Mouse (Mus musculus) lung, embryonic 14.5 days (tissue): Measurements from ENCODE around the gene Tnks1bp1. TPM values are rescaled to one million over a fixed set of nuclear protein-coding genes. Genes with fewer than 3 reads are reported as not detected.

Source experiments
- ATAC-seq: fragments of 200-750 bp; cut with Nextera tagmentation; 2 replicates; pipeline ENCODE4 v1.8.0; 2017; ENCODE audit warnings: mild to moderate bottlenecking, moderate TSS enrichment, moderate library complexity; ENCODE audit not compliant: insufficient read depth
- DNase-seq: peaks from one replicate; pipeline ENCODE4 v3.0.0-alpha.2; 2015
- H3K27ac ChIP-seq: fragments of 300-500 bp; sonication (generic); 2 replicates; pipeline ENCODE4 v1.5.1; 2014; ENCODE audit warnings: low read depth, mild to moderate bottlenecking, moderate library complexity
- H3K27me3 ChIP-seq: fragments of 300-500 bp; sonication (generic); 2 replicates; pipeline ENCODE4 v1.6.1; 2014; ENCODE audit warnings: low read length, control low read depth; ENCODE audit not compliant: insufficient read depth
- H3K36me3 ChIP-seq: fragments of 300-500 bp; sonication (generic); 2 replicates; pipeline ENCODE4 v1.6.1; 2014; ENCODE audit warnings: control low read depth; ENCODE audit not compliant: insufficient read depth
- H3K4me1 ChIP-seq: fragments of 300-500 bp; sonication (generic); 2 replicates; pipeline ENCODE4 v1.6.1; 2014; ENCODE audit warnings: antibody characterized with exemption, control low read depth; ENCODE audit not compliant: insufficient read depth
- H3K4me2 ChIP-seq: fragments of 300-500 bp; sonication (generic); 2 replicates; pipeline ENCODE4 v1.6.1; 2014; ENCODE audit warnings: mild to moderate bottlenecking
- H3K4me3 ChIP-seq: fragments of 300-500 bp; sonication (generic); 2 replicates; pipeline ENCODE4 v1.5.1; 2014; ENCODE audit warnings: low read depth, low read length
- H3K9ac ChIP-seq: fragments of 300-500 bp; sonication (generic); 2 replicates; pipeline ENCODE4 v1.6.1; 2014
- H3K9me3 ChIP-seq: fragments of 300-500 bp; sonication (generic); 2 replicates; pipeline ENCODE4 v1.6.1; 2016; ENCODE audit warnings: low read depth, low read length, control low read depth
- CTCF ChIP-seq: IDR thresholded peaks from 2 replicates; pipeline ENCODE4 v1.5.1; 2016; ENCODE audit warnings: antibody characterized with exemption, low read depth
- WGBS: fragments of 180-500 bp; shearing (Covaris S2); extraction: QIAGEN DNeasy Blood & Tissue Kit; methylation state at CpG from one replicate; pipeline ENCODE4 v1.1.7; 2014; 5-methylcytosine and 5-hydroxymethylcytosine counted together
- polyA plus RNA-seq: library from polyadenylated mRNA; unstranded; fragments of >200 nt; fragmentation: Nextera tagmentation; extraction: Ambion mirVana; gene quantifications from 2 replicates; pipeline ENCODE4 v1.2.1, GENCODE M21; 2014

The Tnks1bp1 gene
- polyA plus RNA-seq, 1 experiment from 2014 or later = 13.7 TPM

DNA sequence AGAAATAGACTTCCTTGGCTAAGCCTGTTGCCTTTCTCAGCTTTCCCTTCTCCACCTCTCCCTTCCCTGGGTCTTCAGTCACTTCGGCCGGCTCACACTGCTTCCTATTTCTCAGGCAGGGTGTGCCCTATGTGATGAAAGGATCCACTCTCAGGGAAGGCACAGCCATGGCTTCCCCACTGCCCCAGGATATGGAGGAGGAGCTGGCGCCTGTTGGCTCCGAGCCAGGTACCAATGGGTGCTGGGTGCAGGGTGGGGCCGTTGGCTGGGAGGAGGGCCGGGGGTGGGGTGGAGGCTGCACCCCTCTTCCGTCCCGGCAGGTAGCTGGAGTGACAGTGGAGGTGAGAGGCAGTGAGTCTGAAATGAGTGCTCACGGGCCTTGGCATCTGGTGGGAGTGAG is 2.9 kb downstream of the Tnks1bp1 start:
- peak overlapping the region; percentile 33 for H3K4me3 ChIP-seq
- peaks cover 53% of the 10 kb centered on the region for H3K36me3 ChIP-seq
- peak; percentile 43 for DNase-seq
- H3K9me3 ChIP-seq = no peaks in the 10 kb centered on the region
- no peaks in the 10 kb centered on the region for H3K27me3 ChIP-seq
- no peak; the same call in 1 of the 2 replicates for ATAC-seq
- peak overlapping the region; percentile 30 for H3K9ac ChIP-seq
- peak overlapping the region; percentile 91 for H3K27ac ChIP-seq
- H3K4me2 ChIP-seq = peak overlapping the region; percentile 61
- WGBS = 28% methylated on average over 9 of the region's 9 CpGs
- TF ChIP-seq CTCF = no peak
- peaks cover 9% of the 10 kb centered on the region for H3K4me1 ChIP-seq

- 81% methylated on average over 5 of the region's 5 CpGs for WGBS
- H3K27me3 ChIP-seq = no peaks in the 10 kb centered on the region
- peaks cover 9% of the 10 kb centered on the region for H3K4me1 ChIP-seq
- H3K9ac ChIP-seq = no peak overlapping the region
- H3K4me2 ChIP-seq = no peak overlapping the region; the same call in 1 of the 2 replicates
- H3K36me3 ChIP-seq = peaks cover 55% of the 10 kb centered on the region
- DNase-seq (no peak), ATAC-seq (no peak)
- H3K27ac ChIP-seq = no peak overlapping the region
- no peak overlapping the region for H3K4me3 ChIP-seq
- TF ChIP-seq CTCF = no peak
- H3K9me3 ChIP-seq = no peaks in the 10 kb centered on the region
Measured at GRCm38 (mm10) chr2:85053192-85053816, 5.5 kb downstream of the Tnks1bp1 start.

DNA sequence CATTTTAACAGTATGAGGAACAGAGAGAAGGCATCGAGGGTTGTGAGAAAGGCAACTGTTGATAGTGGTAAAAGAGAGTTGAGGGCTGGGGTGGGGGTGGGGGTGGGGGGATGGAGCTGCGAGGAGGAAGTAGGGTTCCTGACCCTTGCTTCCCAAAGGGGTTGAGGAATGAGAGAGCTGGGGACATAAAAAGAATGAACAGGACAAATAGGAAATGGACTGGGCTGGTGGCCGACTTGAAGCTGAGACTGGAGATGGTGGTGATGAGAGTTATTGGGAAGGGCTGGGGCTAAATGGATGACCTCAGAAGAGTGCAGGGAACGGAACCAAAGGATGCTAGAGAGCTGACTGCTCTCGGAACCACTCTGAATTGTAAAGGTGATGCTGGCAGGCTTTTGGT is 8.9 kb downstream of the Tnks1bp1 start:
- Histone ChIP-seq H3K4me1 (0 out of 2 replicates have a peak, but pooled peaks cover 5% of the 10 kb centered on the region), H3K36me3 (peaks cover 73% of the 10 kb centered on the region), H3K4me2 (no peak overlapping the region), H3K9me3 (no peaks in the 10 kb centered on the region), H3K4me3 (no peak overlapping the region), H3K27me3 (no peaks in the 10 kb centered on the region), H3K27ac (no peak overlapping the region), H3K9ac (no peak overlapping the region)
- no peak for DNase-seq
- WGBS = 51% methylated on average over 5 of the region's 5 CpGs
- no peak for TF ChIP-seq CTCF
- ATAC-seq = no peak

DNA sequence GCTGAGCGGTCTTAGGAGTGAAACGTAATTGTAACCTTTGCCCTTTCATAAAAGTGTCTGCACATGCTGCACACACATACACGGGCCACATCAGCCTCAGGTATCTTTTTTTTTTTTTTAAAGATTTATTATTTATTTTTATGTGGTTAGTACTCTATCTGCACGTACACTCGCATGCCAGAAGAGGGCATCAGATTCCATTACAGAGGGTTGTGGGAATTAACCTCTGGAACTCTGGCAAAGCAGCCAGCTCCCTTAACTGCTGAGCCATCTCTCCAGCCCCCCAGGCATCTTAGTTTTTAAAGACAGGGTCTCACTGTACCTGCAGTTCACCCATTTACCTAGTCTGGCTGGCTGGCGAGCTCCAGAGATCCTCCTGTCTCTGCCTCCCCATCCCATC is 11.9 kb downstream of the Tnks1bp1 start:
- peaks cover 77% of the 10 kb centered on the region for H3K36me3 ChIP-seq
- H3K27me3 ChIP-seq = no peaks in the 10 kb centered on the region
- WGBS = 88% methylated on average over 6 of the region's 6 CpGs
- 0 out of 2 replicates have a peak, but pooled peaks cover 5% of the 10 kb centered on the region for H3K4me1 ChIP-seq
- H3K27ac ChIP-seq = peak overlapping the region; percentile 69; the same call in 1 of the 2 replicates
- H3K4me3 ChIP-seq = no peak overlapping the region
- no peak overlapping the region for H3K9ac ChIP-seq
- ATAC-seq (no peak), DNase-seq (no peak)
- no peak for TF ChIP-seq CTCF
- peak overlapping the region; percentile 65; the same call in 1 of the 2 replicates for H3K4me2 ChIP-seq
- H3K9me3 ChIP-seq = no peaks in the 10 kb centered on the region

DNA sequence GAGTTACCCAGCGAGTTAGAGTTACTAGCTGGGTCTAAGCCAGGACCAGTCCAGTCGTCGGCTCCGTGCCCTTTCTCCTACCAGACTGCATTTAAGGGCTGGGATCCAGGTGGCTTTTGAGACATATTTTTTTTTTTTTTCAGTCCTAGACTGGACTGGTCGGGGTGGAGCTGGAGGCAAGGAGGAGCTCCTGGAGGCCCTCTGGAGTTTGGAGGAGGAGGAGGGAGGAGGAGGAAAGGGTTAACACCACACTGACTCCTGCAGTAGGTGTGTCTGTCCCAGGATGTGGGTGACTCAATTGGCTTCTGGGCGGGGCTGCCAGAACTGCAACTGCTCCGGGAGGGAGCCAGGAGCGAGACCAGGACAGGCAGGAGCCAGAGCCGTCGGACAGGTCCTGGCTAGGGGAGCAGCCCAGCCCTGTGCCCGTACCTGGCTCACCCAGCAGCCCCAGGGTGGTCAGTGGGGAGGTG is 12.8 kb downstream of the Tnks1bp1 start:
- Histone ChIP-seq H3K27ac (peak overlapping the region; percentile 69; the same call in 1 of the 2 replicates), H3K4me2 (peak overlapping the region; percentile 65), H3K9ac (peak overlapping the region; percentile 48), H3K4me1 (0 out of 2 replicates have a peak, but pooled peaks cover 5% of the 10 kb centered on the region), H3K9me3 (no peaks in the 10 kb centered on the region), H3K36me3 (peaks cover 77% of the 10 kb centered on the region), H3K27me3 (no peaks in the 10 kb centered on the region), H3K4me3 (peak overlapping the region; percentile 37)
- ATAC-seq (peak; percentile 87), DNase-seq (peak; percentile 73)
- TF ChIP-seq CTCF = no peak
- WGBS = 11% methylated on average over 11 of the region's 11 CpGs

GRCm38 (mm10) chr2:85061107-85061541 is 13.3 kb downstream of the Tnks1bp1 start:
- peaks cover 74% of the 10 kb centered on the region for H3K36me3 ChIP-seq
- H3K27ac ChIP-seq = peak overlapping the region; percentile 65; the same call in 1 of the 2 replicates
- ATAC-seq (no peak), DNase-seq (peak; percentile 15)
- H3K4me3 ChIP-seq = peak overlapping the region; percentile 37
- H3K4me2 ChIP-seq = peak overlapping the region; percentile 65
- H3K4me1 ChIP-seq = 0 out of 2 replicates have a peak, but pooled peaks cover 5% of the 10 kb centered on the region
- peak overlapping the region; percentile 48 for H3K9ac ChIP-seq
- no peaks in the 10 kb centered on the region for H3K9me3 ChIP-seq
- WGBS = 14% methylated on average over 10 of the region's 10 CpGs
- no peak for TF ChIP-seq CTCF
- H3K27me3 ChIP-seq = no peaks in the 10 kb centered on the region

DNA sequence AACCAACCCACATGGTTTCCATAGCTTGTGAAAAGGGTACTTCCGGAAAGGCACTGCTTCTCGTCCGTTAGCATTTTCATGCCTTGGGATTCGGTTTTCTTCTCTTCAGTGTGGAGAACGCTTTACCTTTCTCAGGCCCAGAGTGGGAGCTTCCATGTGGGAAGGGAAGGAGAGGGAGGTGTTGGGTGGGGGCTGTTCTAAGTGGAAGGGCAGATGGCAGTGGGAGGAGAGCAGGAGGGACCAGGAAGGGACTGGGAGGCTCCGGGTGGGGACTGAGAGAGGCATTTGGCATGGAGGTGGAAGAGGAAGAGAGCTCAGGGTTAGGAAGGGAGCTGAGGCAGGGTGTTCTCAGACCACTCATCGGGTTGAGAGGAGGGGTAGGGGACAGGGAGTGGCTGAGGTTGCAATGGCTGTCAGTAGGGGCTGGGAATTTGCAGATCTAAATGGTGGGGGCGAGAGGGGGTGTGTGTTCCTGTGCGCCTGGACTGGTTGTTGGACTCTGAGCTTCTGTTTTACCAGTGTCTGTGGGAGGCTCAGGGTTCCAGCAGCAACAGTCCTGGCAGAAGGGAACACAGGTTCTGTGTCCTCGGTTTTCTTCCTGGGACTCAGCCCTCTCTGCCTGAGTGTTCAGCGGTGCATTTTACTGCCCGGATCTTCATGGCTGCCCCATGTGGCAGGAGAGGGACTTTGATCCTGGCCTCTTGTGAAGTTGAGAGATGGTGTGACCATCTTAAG is 17.5 kb downstream of the Tnks1bp1 start:
- no peak for ATAC-seq
- 78% methylated on average over 12 of the region's 12 CpGs for WGBS
- Histone ChIP-seq H3K4me3 (no peak overlapping the region), H3K9me3 (no peaks in the 10 kb centered on the region), H3K27me3 (no peaks in the 10 kb centered on the region), H3K9ac (no peak overlapping the region), H3K4me2 (no peak overlapping the region), H3K27ac (no peak overlapping the region), H3K4me1 (0 out of 2 replicates have a peak, but pooled peaks cover 5% of the 10 kb centered on the region), H3K36me3 (peaks cover 49% of the 10 kb centered on the region)
- DNase-seq = no peak
- no peak for TF ChIP-seq CTCF
